Mouse (Mus musculus): ENCODE results near the gene Gli2. TPM values are rescaled to one million over a fixed set of nuclear protein-coding genes. Genes with fewer than 3 reads are reported as not detected.

Gli2 gene
- total RNA-seq, 2 experiments from 2014 or later: not detected

GRCm38 (mm10) chr1:118954434-118955301 lies 98.8 kb downstream of the Gli2 start:
- no peak for ATAC-seq (replicated peaks; ENCODE audit: low FRiP score, poor library complexity, severe bottlenecking)

GRCm38 (mm10) chr1:118953031-118953430 lies 100.4 kb downstream of the Gli2 start:
- ATAC-seq (replicated peaks; ENCODE audit: low FRiP score, poor library complexity, severe bottlenecking): no peak

- ATAC-seq (replicated peaks; ENCODE audit: low FRiP score, poor library complexity, severe bottlenecking): no peak
These were observed 101.1 kb downstream of the Gli2 start for GRCm38 (mm10) chr1:118952318-118952717.

GRCm38 (mm10) chr1:118948407-118948806 lies 105.0 kb downstream of the Gli2 start:
- ATAC-seq (replicated peaks; ENCODE audit: low FRiP score, poor library complexity, severe bottlenecking): no peak

GRCm38 (mm10) chr1:118947221-118947620 lies 106.2 kb downstream of the Gli2 start:
- no peak for ATAC-seq (replicated peaks; ENCODE audit: low FRiP score, poor library complexity, severe bottlenecking)

- ATAC-seq (replicated peaks; ENCODE audit: low FRiP score, poor library complexity, severe bottlenecking): no peak
These were observed 112.1 kb downstream of the Gli2 start for GRCm38 (mm10) chr1:118941336-118941735.

GRCm38 (mm10) chr1:118940269-118940840 lies 113.1 kb downstream of the Gli2 start:
- ATAC-seq (replicated peaks; ENCODE audit: low FRiP score, poor library complexity, severe bottlenecking): no peak

GRCm38 (mm10) chr1:118938206-118938605 lies 115.2 kb downstream of the Gli2 start:
- no peak for ATAC-seq (replicated peaks; ENCODE audit: low FRiP score, poor library complexity, severe bottlenecking)

- ATAC-seq (replicated peaks; ENCODE audit: low FRiP score, poor library complexity, severe bottlenecking): no peak
These were observed 117.3 kb downstream of the Gli2 start for GRCm38 (mm10) chr1:118936108-118936507.

GRCm38 (mm10) chr1:118935518-118935917 lies 117.9 kb downstream of the Gli2 start:
- ATAC-seq (replicated peaks; ENCODE audit: low FRiP score, poor library complexity, severe bottlenecking): no peak

GRCm38 (mm10) chr1:118932167-118932566 lies 121.3 kb downstream of the Gli2 start:
- ATAC-seq (replicated peaks; ENCODE audit: low FRiP score, poor library complexity, severe bottlenecking): no peak

- no peak for ATAC-seq (replicated peaks; ENCODE audit: low FRiP score, poor library complexity, severe bottlenecking)
These were observed 125.7 kb downstream of the Gli2 start for GRCm38 (mm10) chr1:118927543-118928354.

GRCm38 (mm10) chr1:118926556-118926955 lies 126.9 kb downstream of the Gli2 start:
- no peak for ATAC-seq (replicated peaks; ENCODE audit: low FRiP score, poor library complexity, severe bottlenecking)

- ATAC-seq (replicated peaks; ENCODE audit: low FRiP score, poor library complexity, severe bottlenecking): no peak
These were observed 131.2 kb downstream of the Gli2 start for GRCm38 (mm10) chr1:118922189-118922588.

- no peak for ATAC-seq (replicated peaks; ENCODE audit: low FRiP score, poor library complexity, severe bottlenecking)
These were observed 135.7 kb downstream of the Gli2 start for GRCm38 (mm10) chr1:118917520-118918220.

GRCm38 (mm10) chr1:118916477-118917075 lies 136.8 kb downstream of the Gli2 start:
- no peak for ATAC-seq (replicated peaks; ENCODE audit: low FRiP score, poor library complexity, severe bottlenecking)

GRCm38 (mm10) chr1:118913414-118914385 lies 139.7 kb downstream of the Gli2 start:
- ATAC-seq (replicated peaks; ENCODE audit: low FRiP score, poor library complexity, severe bottlenecking): no peak

- no peak for ATAC-seq (replicated peaks; ENCODE audit: low FRiP score, poor library complexity, severe bottlenecking)
These were observed 140.5 kb downstream of the Gli2 start for GRCm38 (mm10) chr1:118912929-118913328.

- no peak for ATAC-seq (replicated peaks; ENCODE audit: low FRiP score, poor library complexity, severe bottlenecking)
These were observed 142.0 kb downstream of the Gli2 start for GRCm38 (mm10) chr1:118911427-118911727.
